Mouse (Mus musculus) heart, adult 2 months (tissue): ENCODE measurements at regions not wholly inside any gene's neighbourhood (a gene's known extent, or its start where the extent isn't known, plus 50 kb on each side); places are given as distances from the start of the nearest gene placed in this dataset.

Source experiments
- CTCF ChIP-seq: fragments of 200-600 bp; IDR thresholded peaks from 2 replicates; pipeline ENCODE4 v1.8.1; 2022; ENCODE audit warnings: antibody characterized with exemption, mild to moderate bottlenecking, moderate library complexity
- EP300 ChIP-seq: fragments of 200-500 bp; IDR thresholded peaks from 2 replicates; pipeline ENCODE4 v1.6.1; 2011; ENCODE audit warnings: low read depth, low read length, control low read depth; ENCODE audit not compliant: insufficient read depth
- POLR2A ChIP-seq: fragments of 200-500 bp; IDR thresholded peaks from 2 replicates; pipeline ENCODE4 v1.6.1; 2011; ENCODE audit warnings: mild to moderate bottlenecking, low read depth, low read length, control low read depth; ENCODE audit not compliant: insufficient read depth

DNA sequence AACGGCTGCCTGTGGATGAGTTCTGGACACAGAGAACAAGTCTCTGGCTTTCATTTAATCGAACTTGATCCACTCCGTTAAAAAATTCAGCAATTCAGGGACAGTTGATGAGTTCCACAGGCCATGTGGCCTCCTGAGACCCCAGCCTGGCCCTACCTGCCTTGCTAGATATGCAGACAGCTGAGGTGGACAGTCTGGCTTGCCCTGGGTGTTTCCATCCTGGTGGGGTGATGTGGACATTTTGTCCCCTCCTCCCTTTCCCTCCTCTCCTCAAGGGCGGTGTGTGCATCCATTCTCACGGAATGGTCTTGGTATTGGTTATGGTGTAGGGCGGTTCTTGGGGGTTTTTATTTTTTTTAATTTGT, 80.1 kb downstream of the Vcpkmt start:
- no peak for TF ChIP-seq CTCF
- no peak for TF ChIP-seq POLR2A
- no peak for TF ChIP-seq EP300
